Mouse (Mus musculus) limb, embryonic 10.5 days (tissue): ENCODE measurements around the gene Insrr. TPM values are rescaled to one million over a fixed set of nuclear protein-coding genes. Genes with fewer than 3 reads are reported as not detected.

ENCODE experiments used
- DNase-seq: peaks from one replicate; pipeline ENCODE4 v3.0.0-alpha.2; 2017; ENCODE audit warnings: low spot score
- H3K27ac ChIP-seq: fragments of 300-500 bp; sonication (generic); 2 replicates; pipeline ENCODE4 v1.5.1; 2016; ENCODE audit warnings: mild to moderate bottlenecking
- H3K27me3 ChIP-seq: fragments of 300-500 bp; sonication (generic); 2 replicates; pipeline ENCODE4 v1.6.1; 2016; ENCODE audit warnings: low read depth, mild to moderate bottlenecking; ENCODE audit not compliant: poor library complexity, severe bottlenecking
- H3K36me3 ChIP-seq: fragments of 300-500 bp; sonication (generic); 2 replicates; pipeline ENCODE4 v1.6.1; 2016; ENCODE audit warnings: mild to moderate bottlenecking, moderate library complexity
- H3K4me1 ChIP-seq: fragments of 300-500 bp; sonication (generic); 2 replicates; pipeline ENCODE4 v1.6.1; 2016
- H3K4me3 ChIP-seq: fragments of 300-500 bp; sonication (generic); 2 replicates; pipeline ENCODE4 v1.5.1; 2016; ENCODE audit warnings: mild to moderate bottlenecking, moderate library complexity
- H3K9me3 ChIP-seq: fragments of 300-500 bp; sonication (generic); replicated peaks from 2 replicates; pipeline ENCODE4 v1.6.1; 2016; ENCODE audit warnings: mild to moderate bottlenecking
- WGBS: fragments of 180-500 bp; shearing (Covaris S2); methylation state at CpG from one replicate; pipeline ENCODE4 v1.1.7; 2016; 5-methylcytosine and 5-hydroxymethylcytosine counted together
- polyA plus RNA-seq: library from polyadenylated mRNA; unstranded; fragments of >200 nt; fragmentation: Nextera tagmentation; extraction: Ambion mirVana; gene quantifications from 2 replicates; pipeline ENCODE4 v1.2.1, GENCODE M21; 2016

Gene Insrr
- 0.05 and 0.16 TPM in 2 replicates for polyA plus RNA-seq

GRCm38 (mm10) chr3:87796736-87797334 lies at the start of gene Insrr:
Insrr (plus strand) TSS chr3:87796951.
- 0 out of 2 replicates have a peak within 1 kb of the TSS, but pooled peaks have one; percentile 25 for H3K27ac ChIP-seq

GRCm38 (mm10) chr3:87748431-87748830 lies 48.3 kb upstream of the Insrr start, which contains the start of gene Lrrc71:
Lrrc71 (minus strand) TSS chr3:87748625.
- WGBS = 48% methylated on average over 13 of the region's 13 CpGs
- no peak within 1 kb of the TSS for H3K4me3 ChIP-seq
- no peak for DNase-seq

More at GRCm38 (mm10) chr3:87796736-87797334, at the start of gene Insrr:
- no peaks in the 10 kb centered on the region for H3K36me3 ChIP-seq
- H3K4me3 ChIP-seq = peak within 1 kb of the TSS; percentile 45
- DNase-seq = peak; percentile 62
- H3K27me3 ChIP-seq = peaks cover 100% of the 10 kb centered on the region
- H3K4me1 ChIP-seq = peaks cover 34% of the 10 kb centered on the region
- WGBS = 3% methylated on average over 29 of the region's 29 CpGs
- no peaks in the 10 kb centered on the region for H3K9me3 ChIP-seq

GRCm38 (mm10) chr3:87749036-87749435 lies 47.7 kb upstream of the Insrr start:
- Histone ChIP-seq H3K9me3 (no peaks in the 10 kb centered on the region), H3K27ac (no peak overlapping the region), H3K4me3 (no peak overlapping the region), H3K4me1 (peaks cover 37% of the 10 kb centered on the region), H3K36me3 (peaks cover 47% of the 10 kb centered on the region), H3K27me3 (peaks cover 49% of the 10 kb centered on the region)
- 15% methylated on average over 5 of the region's 5 CpGs for WGBS
- peak; percentile 55 for DNase-seq

More at GRCm38 (mm10) chr3:87748431-87748830, 48.3 kb upstream of the Insrr start, which contains the start of gene Lrrc71:
- peaks cover 41% of the 10 kb centered on the region for H3K36me3 ChIP-seq
- H3K9me3 ChIP-seq = no peaks in the 10 kb centered on the region
- H3K27me3 ChIP-seq = peaks cover 43% of the 10 kb centered on the region
- H3K27ac ChIP-seq = no peak within 1 kb of the TSS
- peaks cover 37% of the 10 kb centered on the region for H3K4me1 ChIP-seq

- H3K4me1 ChIP-seq = peaks cover 30% of the 10 kb centered on the region
- H3K4me3 ChIP-seq = no peak overlapping the region
- WGBS = 90% methylated on average over 12 of the region's 12 CpGs
- DNase-seq = no peak
- H3K36me3 ChIP-seq = peaks cover 56% of the 10 kb centered on the region
- no peaks in the 10 kb centered on the region for H3K9me3 ChIP-seq
- peaks cover 59% of the 10 kb centered on the region for H3K27me3 ChIP-seq
- H3K27ac ChIP-seq = 0 out of 2 replicates have a peak overlapping the region, but pooled peaks have one; percentile 19
These were observed 46.8 kb upstream of the Insrr start for GRCm38 (mm10) chr3:87749977-87750376.

GRCm38 (mm10) chr3:87752567-87752966 lies 44.2 kb upstream of the Insrr start:
- Histone ChIP-seq H3K36me3 (peaks cover 63% of the 10 kb centered on the region), H3K9me3 (no peaks in the 10 kb centered on the region), H3K27ac (no peak overlapping the region), H3K4me3 (no peak overlapping the region), H3K4me1 (peaks cover 31% of the 10 kb centered on the region), H3K27me3 (peaks cover 76% of the 10 kb centered on the region)
- 94% methylated on average over 3 of the region's 3 CpGs for WGBS
- DNase-seq = no peak

- Histone ChIP-seq H3K36me3 (peaks cover 76% of the 10 kb centered on the region), H3K27me3 (peaks cover 73% of the 10 kb centered on the region), H3K9me3 (no peaks in the 10 kb centered on the region), H3K4me3 (no peak overlapping the region), H3K27ac (0 out of 2 replicates have a peak overlapping the region, but pooled peaks have one; percentile 2), H3K4me1 (peaks cover 37% of the 10 kb centered on the region)
- no peak for DNase-seq
- 82% methylated on average over 13 of the region's 13 CpGs for WGBS
These were observed 42.9 kb upstream of the Insrr start for GRCm38 (mm10) chr3:87753829-87754228.

- no peaks in the 10 kb centered on the region for H3K9me3 ChIP-seq
- no peak overlapping the region; the same call in 1 of the 2 replicates for H3K4me3 ChIP-seq
- peak; percentile 92 for DNase-seq
- H3K27me3 ChIP-seq = peaks cover 57% of the 10 kb centered on the region
- peaks cover 66% of the 10 kb centered on the region for H3K36me3 ChIP-seq
- H3K27ac ChIP-seq = no peak overlapping the region; the same call in 1 of the 2 replicates
- H3K4me1 ChIP-seq = peaks cover 55% of the 10 kb centered on the region
- 3% methylated on average over 24 of the region's 24 CpGs for WGBS
These were observed 40.8 kb upstream of the Insrr start for GRCm38 (mm10) chr3:87755964-87756363.

GRCm38 (mm10) chr3:87756488-87756887 lies 40.3 kb upstream of the Insrr start:
- 50% methylated on average over 20 of the region's 20 CpGs for WGBS
- Histone ChIP-seq H3K9me3 (no peaks in the 10 kb centered on the region), H3K27ac (no peak overlapping the region; the same call in 1 of the 2 replicates), H3K4me3 (no peak overlapping the region), H3K36me3 (peaks cover 61% of the 10 kb centered on the region), H3K4me1 (peaks cover 58% of the 10 kb centered on the region), H3K27me3 (peaks cover 56% of the 10 kb centered on the region)
- DNase-seq = no peak

- peaks cover 42% of the 10 kb centered on the region for H3K36me3 ChIP-seq
- H3K27me3 ChIP-seq = peaks cover 46% of the 10 kb centered on the region
- DNase-seq = no peak
- peak overlapping the region; percentile 66 for H3K27ac ChIP-seq
- H3K9me3 ChIP-seq = no peaks in the 10 kb centered on the region
- 62% methylated on average over 3 of the region's 5 CpGs for WGBS
- no peak overlapping the region for H3K4me3 ChIP-seq
- H3K4me1 ChIP-seq = peaks cover 77% of the 10 kb centered on the region
These were observed 38.1 kb upstream of the Insrr start for GRCm38 (mm10) chr3:87758641-87759040.

- WGBS = 53% methylated on average over 20 of the region's 20 CpGs
- Histone ChIP-seq H3K4me1 (peaks cover 97% of the 10 kb centered on the region), H3K4me3 (peak overlapping the region; percentile 16; the same call in 1 of the 2 replicates), H3K9me3 (no peaks in the 10 kb centered on the region), H3K27ac (peak overlapping the region; percentile 87), H3K27me3 (peaks cover 16% of the 10 kb centered on the region), H3K36me3 (peaks cover 30% of the 10 kb centered on the region)
- peak; percentile 58 for DNase-seq
These were observed 35.1 kb upstream of the Insrr start for GRCm38 (mm10) chr3:87761408-87762375.

- Histone ChIP-seq H3K27me3 (peaks cover 9% of the 10 kb centered on the region), H3K36me3 (peaks cover 16% of the 10 kb centered on the region), H3K4me1 (peaks cover 98% of the 10 kb centered on the region), H3K4me3 (peak overlapping the region; percentile 31; the same call in 1 of the 2 replicates), H3K9me3 (no peaks in the 10 kb centered on the region), H3K27ac (peak overlapping the region; percentile 87)
- 69% methylated on average over 4 of the region's 4 CpGs for WGBS
- DNase-seq = no peak
These were observed 33.5 kb upstream of the Insrr start for GRCm38 (mm10) chr3:87763202-87763601.

GRCm38 (mm10) chr3:87763683-87764289 lies 33.0 kb upstream of the Insrr start:
- Histone ChIP-seq H3K27me3 (peaks cover 11% of the 10 kb centered on the region), H3K4me3 (peak overlapping the region; percentile 31)
- peak; percentile 68 for DNase-seq

More at GRCm38 (mm10) chr3:87763683-87764289, 33.0 kb upstream of the Insrr start:
- Histone ChIP-seq H3K9me3 (no peaks in the 10 kb centered on the region), H3K27ac (peak overlapping the region; percentile 87), H3K4me1 (peaks cover 98% of the 10 kb centered on the region), H3K36me3 (peaks cover 10% of the 10 kb centered on the region)
- WGBS = 20% methylated on average over 15 of the region's 15 CpGs
